Mouse (Mus musculus) MEL (cell line): ENCODE results near the gene Dlg2. TPM values are rescaled to one million over a fixed set of nuclear protein-coding genes. Genes with fewer than 3 reads are reported as not detected.

Source experiments
- DNase-seq: peaks from one replicate; pipeline ENCODE4 v3.0.0; 2011; ENCODE audit warnings: low read depth, low spot score
- H3K27ac ChIP-seq: 2 replicates; pipeline ENCODE4 v1.5.1; 2012; ENCODE audit warnings: low read depth, mild to moderate bottlenecking, control low read depth, low read length, moderate library complexity; ENCODE audit not compliant: control insufficient read depth
- H3K27me3 ChIP-seq, 2 experiments: fragments of 150-350 bp in 1 of 2; sonication (generic) in 1 of 2; 2 replicates each; pipeline ENCODE4 v1.6.1; 2012; ENCODE audit warnings: low read length in 2 of 2, mild to moderate bottlenecking in 2 of 2, improper control_type of control experiment in 1 of 2, moderate library complexity in 1 of 2; ENCODE audit not compliant: insufficient read depth in 2 of 2, control insufficient read depth in 1 of 2
- H3K36me3 ChIP-seq, 2 experiments: 2 replicates each; pipeline ENCODE4 v1.6.1; 2012 to 2014; ENCODE audit warnings: low read length in 2 of 2, improper control_type of control experiment in 1 of 2, inconsistent platforms in 1 of 2, mild to moderate bottlenecking in 1 of 2; ENCODE audit not compliant: insufficient read depth in 2 of 2, control insufficient read depth in 1 of 2
- H3K4me1 ChIP-seq, 2 experiments: fragments of 150-350 bp in 1 of 2; sonication (generic) in 1 of 2; 2 replicates each; pipeline ENCODE4 v1.6.1; 2012; ENCODE audit warnings: low read length in 2 of 2, improper control_type of control experiment in 1 of 2, mild to moderate bottlenecking in 1 of 2; ENCODE audit not compliant: insufficient read depth in 2 of 2, control insufficient read depth in 1 of 2
- H3K4me3 ChIP-seq, 2 experiments: fragments of 150-350 bp in 1 of 2; sonication (generic) in 1 of 2; 2 replicates each; pipeline ENCODE4 v1.5.1; 2012; ENCODE audit warnings: low read depth in 2 of 2, low read length in 2 of 2, mild to moderate bottlenecking in 2 of 2, moderate library complexity in 2 of 2, control low read depth in 1 of 2, improper control_type of control experiment in 1 of 2; ENCODE audit not compliant: control insufficient read depth in 1 of 2, insufficient read depth in 1 of 2
- H3K79me2 ChIP-seq: 2 replicates; pipeline ENCODE4 v1.6.1; 2012; ENCODE audit warnings: mild to moderate bottlenecking, low read length, moderate library complexity; ENCODE audit not compliant: control insufficient read depth, poor library complexity, insufficient read depth
- H3K9ac ChIP-seq: 2 replicates; pipeline ENCODE4 v1.6.1; 2012; ENCODE audit warnings: low read depth, mild to moderate bottlenecking, control low read depth, low read length, moderate library complexity; ENCODE audit not compliant: control insufficient read depth, poor library complexity, severe bottlenecking
- H3K9me3 ChIP-seq: fragments of 150-350 bp; sonication (generic); replicated peaks from 2 replicates; pipeline ENCODE4 v1.6.1; 2012; ENCODE audit warnings: mild to moderate bottlenecking, low read length, improper control_type of control experiment, moderate library complexity; ENCODE audit not compliant: insufficient read depth
- CTCF ChIP-seq, 3 experiments: IDR thresholded peaks in 2 of 3; conservative IDR thresholded peaks in 1 of 3; 2 replicates each; pipeline ENCODE4 v1.5.1; 2011 to 2012; ENCODE audit warnings: low read length in 3 of 3, low read depth in 2 of 3, mild to moderate bottlenecking in 2 of 3, improper control_type of control experiment in 1 of 3, inconsistent platforms in 1 of 3, mixed read lengths in 1 of 3, moderate library complexity in 1 of 3; ENCODE audit not compliant: control insufficient read depth in 1 of 3, insufficient read depth in 1 of 3, poor library complexity in 1 of 3, severe bottlenecking in 1 of 3
- ELF1 ChIP-seq: IDR thresholded peaks from 2 replicates; pipeline ENCODE4 v1.6.1; 2014; ENCODE audit warnings: low read depth, mild to moderate bottlenecking, inconsistent platforms, low read length, improper control_type of control experiment, moderate library complexity
- EP300 ChIP-seq, 2 experiments: IDR thresholded peaks; 2 replicates each; pipeline ENCODE4 v1.6.1; 2011; ENCODE audit warnings: improper control_type of control experiment in 2 of 2, low read length in 2 of 2, low read depth in 1 of 2, mild to moderate bottlenecking in 1 of 2
- HCFC1 ChIP-seq: IDR thresholded peaks from 2 replicates; pipeline ENCODE4 v1.6.1; 2012; ENCODE audit warnings: low read depth, mild to moderate bottlenecking, inconsistent platforms, low read length, improper control_type of control experiment, moderate library complexity
- MAX ChIP-seq: IDR thresholded peaks from 2 replicates; pipeline ENCODE4 v1.6.1; 2011; ENCODE audit warnings: low read length, improper control_type of control experiment
- MEF2A ChIP-seq: IDR thresholded peaks from 2 replicates; pipeline ENCODE4 v1.6.1; 2014; ENCODE audit warnings: low read depth, mild to moderate bottlenecking, inconsistent platforms, low read length, improper control_type of control experiment; ENCODE audit not compliant: poor library complexity, insufficient replicate concordance, severe bottlenecking; ENCODE audit errors: extremely low read depth
- MYB ChIP-seq: IDR thresholded peaks from 2 replicates; pipeline ENCODE4 v1.6.1; 2011; ENCODE audit warnings: mild to moderate bottlenecking, low read depth, low read length, improper control_type of control experiment
- MYC ChIP-seq: IDR thresholded peaks from 2 replicates; pipeline ENCODE4 v1.6.1; 2011; ENCODE audit warnings: low read depth, mild to moderate bottlenecking, low read length, improper control_type of control experiment, moderate library complexity
- NELFE ChIP-seq: IDR thresholded peaks from 2 replicates; pipeline ENCODE4 v1.6.1; 2011; ENCODE audit warnings: low read depth, low read length, improper control_type of control experiment
- RAD21 ChIP-seq: IDR thresholded peaks from 2 replicates; pipeline ENCODE4 v1.6.1; 2011; ENCODE audit warnings: mild to moderate bottlenecking, low read depth, low read length, improper control_type of control experiment
- RCOR1 ChIP-seq: IDR thresholded peaks from 2 replicates; pipeline ENCODE4 v1.6.1; 2012; ENCODE audit warnings: low read depth, mild to moderate bottlenecking, inconsistent platforms, low read length, improper control_type of control experiment
- SMC3 ChIP-seq: IDR thresholded peaks from 2 replicates; pipeline ENCODE4 v1.6.1; 2011; ENCODE audit warnings: low read depth, low read length, improper control_type of control experiment
- TBP ChIP-seq: IDR thresholded peaks from 2 replicates; pipeline ENCODE4 v1.8.0; 2011; ENCODE audit warnings: low read depth, low read length, improper control_type of control experiment
- USF2 ChIP-seq, 2 experiments: IDR thresholded peaks; 2 replicates each; pipeline ENCODE4 v1.6.1; 2011 to 2012; ENCODE audit warnings: improper control_type of control experiment in 2 of 2, low read length in 2 of 2, borderline replicate concordance in 1 of 2, inconsistent platforms in 1 of 2, low read depth in 1 of 2, mild to moderate bottlenecking in 1 of 2; ENCODE audit not compliant: insufficient read depth in 1 of 2
- polyA plus RNA-seq, 2 experiments: library from polyadenylated mRNA; stranded (reverse) in 1 of 2; unstranded in 1 of 2; fragments of >175 nt in 1 of 2; fragments of >200 nt in 1 of 2; gene quantifications; 2 replicates each; pipeline versions ENCODE4 v1.2.1 to v1.2.4; 2012; ENCODE audit warnings: low replicate concordance in 2 of 2, low read depth in 1 of 2; ENCODE audit not compliant: insufficient read length in 2 of 2, insufficient read depth in 1 of 2, missing spikeins in 1 of 2
- total RNA-seq: library from RNA; depleted of rRNA; stranded (reverse); fragments of 300-350 nt; gene quantifications from 2 replicates; pipeline ENCODE4 v1.2.3, GENCODE M21; 2012

Gene Dlg2
- total and polyA plus RNA-seq, 3 experiments = 0.04 TPM; not detected in 2

- TF ChIP-seq NELFE (no peak), ELF1 (no peak), EP300 (IDR thresholded peaks at IDR 0.05; ENCODE audit: low read depth in 1 of 2, low read length in 2 of 2) (no peak), CTCF (IDR thresholded peaks at IDR 0.05 in 2 of 3, conservative IDR thresholded peaks at IDR 0.05 in 1 of 3; ENCODE audit: control insufficient read depth in 1 of 3, insufficient read depth in 1 of 3, low read depth in 2 of 3, low read length in 3 of 3, poor library complexity in 1 of 3, severe bottlenecking in 1 of 3) (peak in 1 of 3 experiments; percentile 38; a peak in 1 of 6 replicates), RAD21 (peak; percentile 47), SMC3 (peak; percentile 36)
- TF ChIP-seq, all 39 proteins: peak for 3
- no peaks in the 10 kb centered on the region for H3K9me3 ChIP-seq
- H3K4me3 ChIP-seq = no peak overlapping the region
- no peaks in the 10 kb centered on the region for H3K4me1 ChIP-seq
- no peaks in the 10 kb centered on the region for H3K36me3 ChIP-seq
- H3K79me2 ChIP-seq = no peaks in the 10 kb centered on the region
- H3K27ac ChIP-seq = no peak overlapping the region
- H3K27me3 ChIP-seq = no peaks in the 10 kb centered on the region
- no peak overlapping the region for H3K9ac ChIP-seq
- DNase-seq = no peak
These were observed 1629.0 kb downstream of the Dlg2 start for GRCm38 (mm10) chr7:92105477-92105876.

- Histone ChIP-seq H3K27me3 (no peaks in the 10 kb centered on the region), H3K4me3 (no peak overlapping the region), H3K4me1 (no peaks in the 10 kb centered on the region), H3K9ac (no peak overlapping the region), H3K79me2 (no peaks in the 10 kb centered on the region), H3K9me3 (no peaks in the 10 kb centered on the region), H3K36me3 (no peaks in the 10 kb centered on the region), H3K27ac (no peak overlapping the region)
- no peak for DNase-seq
- no peak for TF ChIP-seq RCOR1
- no peak for TF ChIP-seq HCFC1
- no peak for TF ChIP-seq MYC
- no peak for TF ChIP-seq USF2 (IDR thresholded peaks at IDR 0.05; ENCODE audit: borderline replicate concordance in 1 of 2, insufficient read depth in 1 of 2, low read depth in 1 of 2, low read length in 2 of 2)
- no peak for TF ChIP-seq MEF2A
- no peak for TF ChIP-seq TBP
These were observed 1629.5 kb downstream of the Dlg2 start for GRCm38 (mm10) chr7:92105956-92106355.

DNA sequence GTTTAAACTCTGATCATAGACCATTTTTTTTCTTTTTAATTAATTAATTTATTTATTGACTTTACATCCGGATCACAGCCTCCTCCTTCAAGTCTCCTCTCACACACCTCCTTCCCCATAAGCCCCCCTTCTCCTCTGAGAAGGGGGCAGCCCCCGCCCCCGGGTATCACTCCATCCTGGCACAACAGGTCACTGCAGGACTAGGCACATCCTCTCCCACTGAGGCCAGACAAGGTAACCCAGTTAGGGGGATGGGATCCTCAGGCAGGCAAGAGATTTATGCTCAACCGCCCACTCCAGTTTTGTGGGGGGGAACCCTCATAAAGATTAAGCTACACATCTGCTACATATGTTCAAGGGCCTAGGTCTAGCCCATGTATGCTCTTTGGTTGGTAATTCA is 1636.6 kb downstream of the Dlg2 start:
- no peaks in the 10 kb centered on the region for H3K9me3 ChIP-seq
- H3K36me3 ChIP-seq = no peaks in the 10 kb centered on the region
- TF ChIP-seq MYB (no peak), MAX (no peak)
- no peak for DNase-seq
- no peak overlapping the region for H3K4me3 ChIP-seq
- no peaks in the 10 kb centered on the region for H3K27me3 ChIP-seq
- H3K27ac ChIP-seq = no peak overlapping the region
- no peak overlapping the region for H3K9ac ChIP-seq
- H3K4me1 ChIP-seq = no peaks in the 10 kb centered on the region
- H3K79me2 ChIP-seq = no peaks in the 10 kb centered on the region
